Mouse (Mus musculus) cerebellum, adult 2 months (tissue): Measurements from ENCODE around the gene Wnt10a. TPM values are rescaled to one million over a fixed set of nuclear protein-coding genes. Genes with fewer than 3 reads are reported as not detected.

Experiments used
- DNase-seq, 2 experiments: peaks; one replicate each; pipeline ENCODE4 v3.0.0; 2021
- H3K27ac ChIP-seq: fragments of 200-500 bp; 2 replicates; pipeline ENCODE4 v1.5.1; 2012; ENCODE audit warnings: low read length, control low read depth, inconsistent platforms; ENCODE audit not compliant: insufficient read depth
- H3K27me3 ChIP-seq: fragments of 200-500 bp; 2 replicates; pipeline ENCODE4 v1.6.1; 2012; ENCODE audit warnings: inconsistent platforms, mild to moderate bottlenecking, low read length, moderate library complexity; ENCODE audit not compliant: control insufficient read depth, insufficient read depth
- H3K4me1 ChIP-seq: fragments of 200-500 bp; 2 replicates; pipeline ENCODE4 v1.6.1; 2011; ENCODE audit warnings: low read length; ENCODE audit not compliant: control insufficient read depth, insufficient read depth
- H3K4me3 ChIP-seq: fragments of 200-500 bp; replicated peaks from 2 replicates; pipeline ENCODE3; 2011; ENCODE audit warnings: mild to moderate bottlenecking, low read depth, low read length, control low read depth; ENCODE audit not compliant: insufficient read depth
- CTCF ChIP-seq: fragments of 200-500 bp; IDR thresholded peaks from 2 replicates; pipeline ENCODE4 v1.5.1; 2011; ENCODE audit warnings: low read depth, mild to moderate bottlenecking, control low read depth, low read length, moderate library complexity, borderline replicate concordance; ENCODE audit not compliant: insufficient read depth
- POLR2A ChIP-seq: fragments of 200-500 bp; IDR thresholded peaks from 2 replicates; pipeline ENCODE4 v1.6.1; 2011; ENCODE audit warnings: low read length, control low read depth, borderline replicate concordance; ENCODE audit not compliant: insufficient read depth
- WGBS: fragments of 180-500 bp; shearing (Covaris S2); methylation state at CpG from one replicate; pipeline ENCODE4 v1.1.7; 2018; 5-methylcytosine and 5-hydroxymethylcytosine counted together
- polyA plus RNA-seq: library from polyadenylated mRNA; depleted of rRNA; stranded (reverse); fragments of >200 nt; gene quantifications from 2 replicates; pipeline ENCODE4 v1.2.3, GENCODE M21; 2012; rRNA removed

The Wnt10a gene
- polyA plus RNA-seq, result 0.36 and 0.59 TPM in 2 replicates

DNA sequence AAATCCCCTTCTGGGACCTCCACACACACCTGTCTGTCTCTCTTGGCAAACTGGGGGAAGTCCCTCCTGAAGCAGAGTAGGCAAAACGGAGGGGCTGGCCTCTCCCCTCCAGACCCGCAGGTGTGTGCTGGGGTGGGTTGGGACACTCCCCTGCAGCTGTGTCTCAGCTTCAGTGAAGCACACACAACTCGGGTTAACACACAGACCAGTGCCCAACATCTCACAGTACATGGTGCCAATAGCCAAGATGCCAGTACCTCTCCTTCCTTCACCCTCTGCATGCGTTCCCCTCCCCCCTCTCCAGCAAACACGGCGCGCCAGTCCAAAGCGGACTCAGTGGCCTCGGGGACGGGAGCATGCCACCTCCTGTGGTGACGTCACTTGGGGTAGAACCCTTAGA lies at the start of gene Wnt10a:
TSS of gene Wnt10a (plus strand) at position 268 of the 400 bp plus-strand sequence.
- H3K27ac ChIP-seq, result no peak within 1 kb of the TSS
- H3K27me3 ChIP-seq, result no peaks in the 10 kb centered on the region; the same call in 1 of the 2 replicates
- DNase-seq, result no peak
- no peak within 1 kb of the TSS for H3K4me3 ChIP-seq
- WGBS, result 3% methylated on average over 11 of the region's 11 CpGs
- H3K4me1 ChIP-seq, result peaks cover 6% of the 10 kb centered on the region
- TF ChIP-seq POLR2A, result no peak

DNA sequence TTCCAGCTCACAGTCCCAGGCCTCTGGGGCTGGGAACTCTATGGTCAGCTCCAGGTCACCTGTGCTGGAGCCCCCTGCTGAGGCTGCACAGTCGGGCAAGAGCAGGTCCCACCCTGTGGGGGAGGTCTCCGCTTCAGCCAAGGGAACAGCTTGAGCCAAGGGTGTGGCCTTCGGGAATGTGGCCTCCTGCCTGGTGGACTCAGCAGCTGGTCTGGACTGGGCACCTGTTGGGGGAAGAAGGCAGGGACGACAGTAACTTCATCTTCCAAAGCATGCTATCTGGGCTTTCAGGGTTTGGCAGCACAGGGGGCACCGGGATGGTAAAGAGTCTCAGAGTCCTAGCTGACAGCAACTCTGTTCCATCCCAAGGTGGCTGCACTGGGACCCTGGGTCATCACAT lies 44.0 kb upstream of the Wnt10a start:
- TF ChIP-seq POLR2A (no peak), CTCF (no peak)
- Histone ChIP-seq H3K27ac (no peak overlapping the region), H3K4me1 (0 out of 2 replicates have a peak, but pooled peaks cover 3% of the 10 kb centered on the region), H3K4me3 (no peak overlapping the region), H3K27me3 (peaks cover 1% of the 10 kb centered on the region; the same call in 1 of the 2 replicates)
- DNase-seq, result no peak
- 53% methylated on average over 5 of the region's 5 CpGs for WGBS

DNA sequence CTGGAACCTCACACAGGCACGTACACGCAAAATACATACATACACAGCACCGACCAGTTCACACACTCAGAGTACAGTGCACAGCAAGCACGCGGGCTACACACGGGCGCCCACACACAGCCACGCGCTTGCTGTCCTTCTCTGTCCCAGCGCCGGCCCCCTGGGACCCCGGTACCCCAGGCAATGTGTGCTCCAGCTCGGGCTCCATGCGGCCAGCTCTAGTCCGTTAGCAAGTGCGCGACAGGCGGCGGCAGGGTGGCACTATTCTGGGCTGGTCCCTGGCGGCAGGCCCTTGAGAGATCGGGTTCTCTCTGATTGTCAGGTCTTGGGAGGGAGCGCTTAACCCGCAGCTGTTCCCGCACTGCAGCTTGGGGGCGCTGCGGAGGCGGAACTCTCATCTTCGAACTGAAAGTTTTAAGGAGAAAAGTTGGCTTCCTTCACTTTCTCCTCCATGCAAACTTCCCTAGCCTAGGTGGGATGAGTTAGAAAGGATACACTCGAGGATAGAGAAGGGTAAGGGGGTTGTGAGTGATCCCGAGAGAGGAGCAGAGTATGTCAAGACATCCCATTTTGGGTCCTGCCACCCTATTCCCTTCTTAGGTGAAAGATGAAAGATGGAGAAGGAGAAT lies 42.6 kb upstream of the Wnt10a start, which contains the start of gene Prkag3:
TSS of gene Prkag3 (minus strand) at position 579 of the 629 bp plus-strand sequence.
- 0 out of 2 replicates have a peak, but pooled peaks cover 3% of the 10 kb centered on the region for H3K4me1 ChIP-seq
- no peak within 1 kb of the TSS for H3K27ac ChIP-seq
- DNase-seq, result peak in 1 of 2 experiments; percentile 16
- TF ChIP-seq POLR2A (no peak), CTCF (peak; percentile 19; the same call in 1 of the 2 replicates)
- H3K27me3 ChIP-seq, result peaks cover 1% of the 10 kb centered on the region; the same call in 1 of the 2 replicates
- WGBS, result 6% methylated on average over 30 of the region's 30 CpGs
- H3K4me3 ChIP-seq, result no peak within 1 kb of the TSS

DNA sequence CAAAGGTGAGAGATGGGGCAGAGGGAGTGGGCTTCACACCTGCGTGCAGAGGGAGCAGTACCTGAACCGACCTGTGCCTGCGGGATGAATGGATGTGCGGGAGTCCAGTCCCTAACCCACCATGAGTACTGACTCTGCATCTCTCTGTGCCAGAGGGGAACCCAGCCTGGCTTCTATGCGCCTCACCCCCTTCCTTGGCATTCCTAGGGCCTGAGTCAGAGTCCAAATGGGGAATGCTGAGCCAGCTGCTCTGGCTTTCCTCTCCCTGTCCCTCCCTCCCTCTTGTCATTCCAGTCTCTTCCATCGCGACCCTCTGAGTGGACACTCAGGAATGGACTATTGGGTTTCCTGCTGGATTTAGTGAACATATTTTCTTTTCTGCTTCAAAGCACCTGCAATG lies 42.0 kb upstream of the Wnt10a start:
- peaks cover 1% of the 10 kb centered on the region; the same call in 1 of the 2 replicates for H3K27me3 ChIP-seq
- 43% methylated on average over 7 of the region's 7 CpGs for WGBS
- no peak overlapping the region for H3K4me3 ChIP-seq
- H3K27ac ChIP-seq, result no peak overlapping the region
- no peak for DNase-seq
- TF ChIP-seq CTCF, result no peak
- TF ChIP-seq POLR2A, result no peak
- 0 out of 2 replicates have a peak, but pooled peaks cover 3% of the 10 kb centered on the region for H3K4me1 ChIP-seq

DNA sequence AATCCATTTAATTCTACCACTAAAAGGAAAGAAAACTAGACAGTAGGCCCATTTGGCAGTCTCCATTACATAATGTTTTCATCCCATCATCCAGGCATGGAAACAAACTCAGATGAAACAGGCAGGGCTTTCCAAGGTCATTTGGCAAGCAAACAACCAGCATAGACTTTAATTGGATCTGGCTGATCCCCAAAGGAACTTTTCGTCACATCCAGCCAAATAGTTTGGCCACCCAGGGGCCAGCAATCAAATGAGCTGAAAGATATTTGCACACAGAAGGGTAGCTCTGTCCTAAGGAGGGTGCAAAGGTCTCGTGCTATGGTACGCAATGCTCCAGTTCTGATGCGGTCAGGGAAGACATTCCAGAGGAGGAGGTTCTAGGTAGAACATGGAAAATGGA lies 40.6 kb upstream of the Wnt10a start:
- Histone ChIP-seq H3K4me1 (0 out of 2 replicates have a peak, but pooled peaks cover 3% of the 10 kb centered on the region), H3K27ac (no peak overlapping the region)
- TF ChIP-seq POLR2A (no peak), CTCF (no peak)

DNA sequence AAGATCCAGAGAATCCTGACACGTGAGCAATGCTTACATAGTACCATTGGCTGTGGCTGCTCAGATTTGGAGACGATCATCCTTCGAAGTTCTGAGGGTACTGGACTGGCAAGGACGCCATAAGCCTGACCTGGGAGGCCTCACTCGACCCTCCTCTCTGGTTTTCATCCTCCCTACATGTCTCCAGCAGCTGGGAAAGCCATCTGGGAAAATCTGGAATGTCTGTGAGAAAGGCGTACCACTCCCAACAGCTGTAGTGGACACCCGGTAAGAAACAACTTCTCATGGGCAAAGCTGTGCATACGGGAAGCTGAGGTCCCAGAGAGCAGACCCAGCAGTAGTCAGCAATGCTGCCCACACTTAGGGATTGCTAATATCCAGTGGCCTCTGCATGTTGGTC lies 39.2 kb upstream of the Wnt10a start:
- TF ChIP-seq CTCF, result no peak
- no peak for TF ChIP-seq POLR2A
- 76% methylated on average over 8 of the region's 8 CpGs for WGBS

More for the DNA sequence above, 40.6 kb upstream of the Wnt10a start:
- no peak for DNase-seq
- H3K4me3 ChIP-seq, result no peak overlapping the region
- peaks cover 1% of the 10 kb centered on the region; the same call in 1 of the 2 replicates for H3K27me3 ChIP-seq
- WGBS, result 35% methylated on average over 4 of the region's 4 CpGs

DNA sequence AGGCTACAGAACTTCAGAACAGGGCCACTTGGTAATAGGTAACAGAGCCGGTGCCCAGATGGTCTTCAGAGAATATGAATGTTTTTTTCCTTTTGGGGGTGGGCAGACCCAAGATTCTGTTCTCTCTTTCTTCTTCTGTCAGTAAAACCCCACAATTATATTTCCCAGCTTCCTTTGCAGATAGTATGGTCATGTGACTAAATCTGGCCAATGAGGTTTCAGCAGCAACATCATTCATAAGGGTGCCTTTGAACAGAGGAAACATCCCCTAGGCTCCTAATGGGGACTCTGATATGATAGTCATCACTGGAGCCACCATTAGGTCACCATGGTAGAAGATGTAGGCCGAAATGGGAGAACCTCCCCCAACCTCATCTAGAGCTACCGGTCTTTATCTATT lies 38.5 kb upstream of the Wnt10a start:
- Histone ChIP-seq H3K4me1 (0 out of 2 replicates have a peak, but pooled peaks cover 3% of the 10 kb centered on the region), H3K27ac (no peak overlapping the region), H3K4me3 (no peak overlapping the region), H3K27me3 (peaks cover 1% of the 10 kb centered on the region; the same call in 1 of the 2 replicates)
- WGBS, result 92% methylated on average over 3 of the region's 3 CpGs
- no peak for TF ChIP-seq POLR2A
- TF ChIP-seq CTCF, result no peak
- DNase-seq, result no peak

More for the DNA sequence above, 39.2 kb upstream of the Wnt10a start:
- Histone ChIP-seq H3K4me1 (0 out of 2 replicates have a peak, but pooled peaks cover 3% of the 10 kb centered on the region), H3K27me3 (peaks cover 1% of the 10 kb centered on the region; the same call in 1 of the 2 replicates), H3K4me3 (no peak overlapping the region), H3K27ac (no peak overlapping the region)
- no peak for DNase-seq
